In the genomic region with DNA sequence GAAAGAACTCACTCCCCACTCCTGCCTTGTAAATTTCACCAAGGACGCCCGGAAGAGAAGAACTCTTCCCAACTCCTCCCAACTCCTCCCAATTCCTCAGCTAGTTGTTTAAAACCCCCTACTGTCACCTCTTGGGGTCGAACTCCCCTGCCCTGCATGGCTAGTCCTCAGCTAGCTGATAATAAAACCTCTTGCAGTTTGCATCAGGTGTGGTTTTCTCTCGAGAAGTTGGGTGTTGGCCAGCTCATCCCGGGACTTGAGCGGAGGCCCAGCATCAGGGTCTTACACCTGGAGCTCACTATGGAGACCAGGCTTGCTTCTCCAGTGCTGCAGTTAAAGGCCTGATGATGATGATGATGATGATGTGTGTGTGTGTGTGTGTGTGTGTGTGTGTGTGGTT, we compare ENCODE assay signal across 5 mouse cellular contexts. TPM values are rescaled to one million over a fixed set of nuclear protein-coding genes. Genes with fewer than 3 reads are reported as not detected.
"Had no signal": no experiment of that assay in that cellular context is flagged by ENCODE, and none has a peak within 500 bp of the region (broad histone marks: within the 10 kb centered on the region; RNA-seq: fewer than 3 reads in every experiment).

No protein-coding gene starts in this region.

RNA-seq across cellular contexts. Expression of gene Fgr, which starts 55.4 kb away (rescaled TPM):
- total RNA-seq: forebrain, postnatal 0 days; gastrocnemius, adult 8-10 months had no signal
- polyA plus RNA-seq: forebrain, embryonic 11.5 days; forebrain, embryonic 13.5 days; forebrain, embryonic 16.5 days had no signal
